Mouse (Mus musculus) fibroblast of lung, adult 2 months (primary cell): Measurements from ENCODE around the gene Id2.
A peak's percentile ranks its signal among the peaks of the same experiment; 100 is the strongest.

ENCODE experiments used
- DNase-seq: peaks from one replicate; pipeline ENCODE4 v3.0.0-alpha.2; 2011; ENCODE audit warnings: low read depth

The Id2 gene

GRCm38 (mm10) chr12:25083260-25084178, 13.4 kb downstream of the Id2 start:
- no peak for DNase-seq

- DNase-seq = no peak
Measured at GRCm38 (mm10) chr12:25074344-25074743, 22.6 kb downstream of the Id2 start.

GRCm38 (mm10) chr12:25073374-25073773, 23.6 kb downstream of the Id2 start:
- DNase-seq = no peak

GRCm38 (mm10) chr12:25062264-25062663, 34.7 kb downstream of the Id2 start:
- no peak for DNase-seq

GRCm38 (mm10) chr12:25060901-25061300, 36.0 kb downstream of the Id2 start:
- DNase-seq = no peak

GRCm38 (mm10) chr12:25059487-25060200, 37.3 kb downstream of the Id2 start:
- peak; percentile 53 for DNase-seq

GRCm38 (mm10) chr12:25054963-25055362, 42.0 kb downstream of the Id2 start:
- no peak for DNase-seq

- DNase-seq = no peak
Measured at GRCm38 (mm10) chr12:25054511-25054910, 42.4 kb downstream of the Id2 start.

GRCm38 (mm10) chr12:25049253-25049652, 47.7 kb downstream of the Id2 start:
- no peak for DNase-seq

GRCm38 (mm10) chr12:25044579-25044978, 52.4 kb downstream of the Id2 start:
- DNase-seq = no peak

- no peak for DNase-seq
Measured at GRCm38 (mm10) chr12:25044056-25044455, 52.9 kb downstream of the Id2 start.
